Mouse (Mus musculus) liver, adult 2 months (tissue): ENCODE results near the gene Zfp52.

ENCODE experiments used
- CTCF ChIP-seq: fragments of 200-500 bp; IDR thresholded peaks from 2 replicates; pipeline ENCODE4 v1.5.1; 2011; ENCODE audit warnings: low read depth, low read length, control low read depth
- POLR2A ChIP-seq: fragments of 200-500 bp; IDR thresholded peaks from 2 replicates; pipeline ENCODE4 v1.6.1; 2011; ENCODE audit warnings: low read length, control low read depth; ENCODE audit not compliant: insufficient read depth; ENCODE audit errors: extremely low read depth

DNA sequence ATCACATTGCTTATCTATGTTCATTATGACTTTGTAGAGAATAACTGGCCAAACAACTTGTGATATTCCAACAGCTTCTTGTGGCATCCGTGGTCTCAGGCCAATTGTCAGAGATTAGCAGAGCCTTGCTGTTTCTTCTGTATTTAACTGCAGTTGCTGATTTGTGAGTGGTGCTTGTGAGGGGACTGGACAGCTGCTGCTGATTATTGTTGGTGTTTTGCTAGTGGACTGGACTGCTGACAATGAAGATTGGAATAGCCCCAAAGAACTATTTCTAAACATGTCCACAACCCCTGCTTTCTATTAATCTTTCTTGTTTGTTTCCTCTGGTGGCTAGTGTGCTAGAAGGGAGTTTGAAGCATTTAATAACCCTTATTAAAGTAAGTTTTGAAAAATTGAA is 34.0 kb upstream of the Zfp52 start:
- TF ChIP-seq POLR2A (no peak), CTCF (no peak)
